In genomic region chr3:95318548-95318947, GRCm38 (mm10) we compare ENCODE assay signal across 8 mouse cellular contexts. TPM values are rescaled to one million over a fixed set of nuclear protein-coding genes. Genes with fewer than 3 reads are reported as not detected.
DNase-seq lines count a peak whose midpoint lies in the region; ATAC-seq and TF ChIP-seq lines count a peak whose summit lies in the region.
"Had no signal": no experiment of that assay in that cellular context is flagged by ENCODE, and none has a peak within 500 bp of the region (broad histone marks: within the 10 kb centered on the region; RNA-seq: fewer than 3 reads in every experiment).

No protein-coding gene starts in this region.

- peak; percentile 55 for ATAC-seq in kidney, postnatal 0 days (replicated peaks; ENCODE audit: low FRiP score, low read depth)
- no peak for ATAC-seq in forebrain, embryonic 15.5 days (replicated peaks)

- no peak for TF ChIP-seq RAD21 in CH12.LX (IDR thresholded peaks at IDR 0.05; ENCODE audit: low read depth, low read length)

- WGBS in kidney, postnatal 0 days, result 51% methylated on average over 6 of the region's 6 CpGs
- WGBS in macrophage (ENCODE audit: missing documents), result 40% methylated on average over 6 of the region's 6 CpGs
- WGBS in forebrain, embryonic 15.5 days, result 36% methylated on average over 6 of the region's 6 CpGs

- dilution Hi-C loops in CH12.LX (cut with MboI; ENCODE audit: extremely low pct_ligation_motif_present, extremely low pct_unique_long_range_greater_than_20kb, low sequenced_read_pairs), result no loop called here

- peak overlapping the region; percentile 31; the same call in 1 of the 2 replicates for H3K4me2 ChIP-seq in CH12.LX (ENCODE audit: insufficient read depth, low read depth, poor library complexity, severe bottlenecking)
- no peak overlapping the region for H3K4me2 ChIP-seq in kidney, postnatal 0 days (ENCODE audit: low read length)
- H3K4me2 ChIP-seq in forebrain, embryonic 15.5 days (replicated peaks), result no peak overlapping the region

- in situ Hi-C loops in CH12.LX (cut with MboI; ENCODE audit: low pct_ligation_motif_present, low pct_unique_long_range_greater_than_20kb, low sequenced_read_pairs), result loop anchor here (5.0 kb wide), 1 partner anchor 34 kb away; no protein-coding TSS in a partner anchor

- H3K36me3 ChIP-seq in CH12.LX (replicated peaks in 1 of 2; ENCODE audit: control insufficient read depth in 1 of 2, insufficient read depth in 1 of 2, low read length in 1 of 2) (peaks cover 40 to 59% of the 10 kb centered on the region in 2 experiments), macrophage (ENCODE audit: inconsistent target) (peaks cover 42% of the 10 kb centered on the region)
- H3K36me3 ChIP-seq in kidney, postnatal 0 days (ENCODE audit: insufficient read depth, low read length), result peaks cover 38% of the 10 kb centered on the region
- peaks cover 35% of the 10 kb centered on the region for H3K36me3 ChIP-seq in forebrain, embryonic 15.5 days

- peak; percentile 55 for DNase-seq in 3134 (ENCODE audit: extremely low read depth, insufficient read length, low spot score)
- no peak for DNase-seq in CH12.LX (ENCODE audit: extremely low read depth)
- DNase-seq in heart, adult 18-20 months, result peak; percentile 76 to 79
- DNase-seq in kidney, postnatal 0 days (ENCODE audit: low spot score), result peak; percentile 55
- no peak for DNase-seq in cerebellum, adult 9-10 months

- TF ChIP-seq POLR2A in CH12.LX (IDR thresholded peaks at IDR 0.05; ENCODE audit: low read depth, low read length), result no peak

- H3K27ac ChIP-seq in CH12.LX (ENCODE audit: insufficient read depth, low read depth) (peak overlapping the region; percentile 38; the same call in 1 of the 2 replicates), macrophage (peak overlapping the region; percentile 4; the same call in 1 of the 2 replicates)
- peak overlapping the region; percentile 44; the same call in 1 of the 2 replicates for H3K27ac ChIP-seq in kidney, postnatal 0 days
- H3K27ac ChIP-seq in forebrain, embryonic 15.5 days (replicated peaks), result no peak overlapping the region
- H3K27ac ChIP-seq: neural tube, embryonic 13.5 days had no signal

- TF ChIP-seq EP300 in CH12.LX (IDR thresholded peaks at IDR 0.05; ENCODE audit: low read length), result no peak

- H3K4me3 ChIP-seq in CH12.LX (replicated peaks in 1 of 3; ENCODE audit: low read depth in 2 of 3, low read length in 2 of 3, poor library complexity in 1 of 3) (no peak overlapping the region), macrophage (ENCODE audit: inconsistent target) (no peak overlapping the region)
- H3K4me3 ChIP-seq in kidney, postnatal 0 days (replicated peaks; ENCODE audit: low read depth, low read length), result no peak overlapping the region
- no peak overlapping the region for H3K4me3 ChIP-seq in forebrain, embryonic 15.5 days
- H3K4me3 ChIP-seq: neural tube, embryonic 13.5 days had no signal

- peaks cover 17 to 38% of the 10 kb centered on the region in 2 experiments for H3K4me1 ChIP-seq in CH12.LX (ENCODE audit: control insufficient read depth in 1 of 2, insufficient read depth in 2 of 2)
- H3K4me1 ChIP-seq in kidney, postnatal 0 days (replicated peaks; ENCODE audit: insufficient read depth, low read length), result peaks cover 20% of the 10 kb centered on the region; the same call in 1 of the 2 replicates
- H3K4me1 ChIP-seq in forebrain, embryonic 15.5 days, result peaks cover 33% of the 10 kb centered on the region

- H3K9me3 ChIP-seq in CH12.LX (replicated peaks; ENCODE audit: low read length), result no peaks in the 10 kb centered on the region
- no peaks in the 10 kb centered on the region for H3K9me3 ChIP-seq in kidney, postnatal 0 days (replicated peaks; ENCODE audit: low read length)
- no peaks in the 10 kb centered on the region for H3K9me3 ChIP-seq in forebrain, embryonic 15.5 days
- H3K9me3 ChIP-seq: neural tube, embryonic 13.5 days had no signal

- H3K79me2 ChIP-seq in CH12.LX (replicated peaks; ENCODE audit: control insufficient read depth, extremely low read depth, insufficient read depth, poor library complexity, severe bottlenecking), result peaks cover 46% of the 10 kb centered on the region
- peaks cover 77% of the 10 kb centered on the region for H3K79me2 ChIP-seq in macrophage (ENCODE audit: inconsistent target)

- H3K27me3 ChIP-seq in CH12.LX (replicated peaks), result no peaks in the 10 kb centered on the region
- H3K27me3 ChIP-seq in kidney, postnatal 0 days (ENCODE audit: insufficient read depth, low read length), result no peaks in the 10 kb centered on the region
- H3K27me3 ChIP-seq in forebrain, embryonic 15.5 days, result no peaks in the 10 kb centered on the region
- H3K27me3 ChIP-seq: neural tube, embryonic 13.5 days had no signal

- H3K9ac ChIP-seq in CH12.LX (ENCODE audit: insufficient read depth, low read depth), result 0 out of 2 replicates have a peak overlapping the region, but pooled peaks have one; percentile 6
- H3K9ac ChIP-seq in kidney, postnatal 0 days (ENCODE audit: low read depth, low read length), result no peak overlapping the region
- H3K9ac ChIP-seq in forebrain, embryonic 15.5 days (replicated peaks), result no peak overlapping the region

- no peak for TF ChIP-seq CTCF in CH12.LX (conservative IDR thresholded peaks at IDR 0.05 in 1 of 2, IDR thresholded peaks at IDR 0.05 in 1 of 2; ENCODE audit: low read depth in 2 of 2, low read length in 2 of 2)
- no peak for TF ChIP-seq CTCF in kidney, postnatal 0 days (IDR thresholded peaks at IDR 0.05; ENCODE audit: low read depth)

RNA-seq across cellular contexts. Expression of gene Cers2, which starts 4.0 kb away (rescaled TPM):
- total RNA-seq in CH12.LX (2012; rRNA removed) (70.6 and 81.1 TPM in 2 replicates), CH12.LX (2014; rRNA removed) (96.7 and 105 TPM in 2 replicates)
- polyA plus RNA-seq in CH12.LX (2012; ENCODE audit: insufficient read length, low read depth) (84.5 and 89.8 TPM in 2 replicates), macrophage (2018) (216 to 338 TPM (median 252 TPM) in 3 replicates)
- 10 to 100 TPM; 30.3 to 32.4 TPM for total RNA-seq in heart, adult 18-20 months (2021)
- 172 and 186 TPM in 2 replicates for polyA plus RNA-seq in kidney, postnatal 0 days (2015; fragmentation: Nextera tagmentation; extraction: Ambion mirVana)
- 100 to 1,000 TPM; 122 to 397 (median 242) TPM for total RNA-seq in macrophage (2018; cell fraction: chromatin; rRNA removed)
- 100 to 1,000 TPM; 159 to 231 (median 184) TPM for total RNA-seq in macrophage (2018; cell fraction: cytosol; rRNA removed)
- total RNA-seq in macrophage (2018; cell fraction: nucleus; rRNA removed), result 100 to 1,000 TPM; 133 to 373 (median 198) TPM
- 96.7 and 101 TPM in 2 replicates for polyA plus RNA-seq in forebrain, embryonic 15.5 days (2015; fragmentation: Nextera tagmentation; extraction: Ambion mirVana)

RNA-seq across cellular contexts. Expression of gene Anxa9, which starts 11.6 kb away (rescaled TPM):
- 1.9 and 2.5 TPM in 2 replicates for total RNA-seq in CH12.LX (2012; rRNA removed)
- 1.4 and 1.5 TPM in 2 replicates for total RNA-seq in CH12.LX (2014; rRNA removed)
- 3.6 and 4.1 TPM in 2 replicates for polyA plus RNA-seq in CH12.LX (2012; ENCODE audit: insufficient read length, low read depth)
- under 1 TPM; 0.59 to 0.65 TPM for total RNA-seq in heart, adult 18-20 months (2021)
- 9.9 and 10.1 TPM in 2 replicates for polyA plus RNA-seq in kidney, postnatal 0 days (2015; fragmentation: Nextera tagmentation; extraction: Ambion mirVana)
- total RNA-seq in macrophage (2018; cell fraction: chromatin; rRNA removed), result 10 to 100 TPM in 25 of 26 experiments, 1 to 10 TPM in 1; 7.9 to 57.8 (median 37.8) TPM
- total RNA-seq in macrophage (2018; cell fraction: cytosol; rRNA removed), result 1 to 10 TPM; 2.9 to 6.7 (median 4.4) TPM
- 10 to 100 TPM in 23 of 26 experiments, 1 to 10 TPM in 3; 6.4 to 43.8 (median 23.7) TPM for total RNA-seq in macrophage (2018; cell fraction: nucleus; rRNA removed)
- 4.7 to 5.1 TPM (median 4.8 TPM) in 3 replicates for polyA plus RNA-seq in macrophage (2018)
- 0.47 and 0.61 TPM in 2 replicates for polyA plus RNA-seq in forebrain, embryonic 15.5 days (2015; fragmentation: Nextera tagmentation; extraction: Ambion mirVana)

RNA-seq across cellular contexts. Expression of gene Prune1, which starts 36.7 kb away (rescaled TPM):
- total RNA-seq in CH12.LX (2012; rRNA removed) (7.1 and 8.4 TPM in 2 replicates), CH12.LX (2014; rRNA removed) (7.1 and 8.5 TPM in 2 replicates)
- polyA plus RNA-seq in CH12.LX (2012; ENCODE audit: insufficient read length, low read depth) (8.8 and 9.1 TPM in 2 replicates), macrophage (2018) (16.7 to 27.9 TPM (median 19.2 TPM) in 3 replicates)
- total RNA-seq in heart, adult 18-20 months (2021), result 10 to 100 TPM; 25.5 to 25.6 TPM
- 20.1 and 20.3 TPM in 2 replicates for polyA plus RNA-seq in kidney, postnatal 0 days (2015; fragmentation: Nextera tagmentation; extraction: Ambion mirVana)
- total RNA-seq in macrophage (2018; cell fraction: chromatin; rRNA removed), result 10 to 100 TPM in 13 of 26 experiments, 1 to 10 TPM in 13; 2.4 to 36.5 (median 11.0) TPM
- 10 to 100 TPM in 21 of 26 experiments, 1 to 10 TPM in 5; 8.0 to 27.4 (median 13.0) TPM for total RNA-seq in macrophage (2018; cell fraction: cytosol; rRNA removed)
- total RNA-seq in macrophage (2018; cell fraction: nucleus; rRNA removed), result 10 to 100 TPM in 16 of 26 experiments, 1 to 10 TPM in 10; 4.2 to 29.9 (median 11.3) TPM
- polyA plus RNA-seq in forebrain, embryonic 15.5 days (2015; fragmentation: Nextera tagmentation; extraction: Ambion mirVana), result 42.0 and 44.4 TPM in 2 replicates

RNA-seq across cellular contexts. Expression of gene Mindy1, which starts 37.4 kb away (rescaled TPM):
- total RNA-seq in CH12.LX (2012; rRNA removed), result 4.9 and 5.4 TPM in 2 replicates
- total RNA-seq in CH12.LX (2014; rRNA removed), result 5.0 and 6.0 TPM in 2 replicates
- polyA plus RNA-seq in CH12.LX (2012; ENCODE audit: insufficient read length, low read depth), result 8.7 and 14.4 TPM in 2 replicates
- total RNA-seq in heart, adult 18-20 months (2021), result 10 to 100 TPM; 19.1 to 23.2 TPM
- 72.6 and 73.2 TPM in 2 replicates for polyA plus RNA-seq in kidney, postnatal 0 days (2015; fragmentation: Nextera tagmentation; extraction: Ambion mirVana)
- total RNA-seq in macrophage (2018; cell fraction: chromatin; rRNA removed), result 100 to 1,000 TPM in 11 of 26 experiments, 10 to 100 TPM in 15; 23.9 to 384 (median 82.5) TPM
- total RNA-seq in macrophage (2018; cell fraction: cytosol; rRNA removed), result 100 to 1,000 TPM in 10 of 26 experiments, 10 to 100 TPM in 16; 32.1 to 137 (median 68.6) TPM
- 100 to 1,000 TPM in 5 of 26 experiments, 10 to 100 TPM in 21; 27.8 to 201 (median 64.5) TPM for total RNA-seq in macrophage (2018; cell fraction: nucleus; rRNA removed)
- 99.7 to 130 TPM (median 126 TPM) in 3 replicates for polyA plus RNA-seq in macrophage (2018)
- polyA plus RNA-seq in forebrain, embryonic 15.5 days (2015; fragmentation: Nextera tagmentation; extraction: Ambion mirVana), result 46.1 and 46.2 TPM in 2 replicates

RNA-seq across cellular contexts. Expression of gene Setdb1, which starts 38.5 kb away (rescaled TPM):
- total RNA-seq in CH12.LX (2012; rRNA removed), result 33.7 and 36.1 TPM in 2 replicates
- 43.2 and 46.5 TPM in 2 replicates for total RNA-seq in CH12.LX (2014; rRNA removed)
- polyA plus RNA-seq in CH12.LX (2012; ENCODE audit: insufficient read length, low read depth), result 45.1 and 49.5 TPM in 2 replicates
- 10 to 100 TPM; 10.9 to 11.6 TPM for total RNA-seq in heart, adult 18-20 months (2021)
- polyA plus RNA-seq in kidney, postnatal 0 days (2015; fragmentation: Nextera tagmentation; extraction: Ambion mirVana), result 22.2 and 23.2 TPM in 2 replicates
- 100 to 1,000 TPM in 11 of 26 experiments, 10 to 100 TPM in 15; 18.0 to 131 (median 85.8) TPM for total RNA-seq in macrophage (2018; cell fraction: chromatin; rRNA removed)
- total RNA-seq in macrophage (2018; cell fraction: cytosol; rRNA removed), result 10 to 100 TPM; 11.6 to 35.6 (median 28.8) TPM
- total RNA-seq in macrophage (2018; cell fraction: nucleus; rRNA removed), result 100 to 1,000 TPM in 4 of 26 experiments, 10 to 100 TPM in 22; 21.2 to 124 (median 60.0) TPM
- 27.7 to 32.3 TPM (median 28.3 TPM) in 3 replicates for polyA plus RNA-seq in macrophage (2018)
- 45.2 and 48.8 TPM in 2 replicates for polyA plus RNA-seq in forebrain, embryonic 15.5 days (2015; fragmentation: Nextera tagmentation; extraction: Ambion mirVana)

Comparison
In these comparisons a context has a peak if more than half of its experiments do, and no peak if none do; other contexts are left out.
1. DNase-seq: peak in 3134 (single experiment), heart, adult 18-20 months (2 of 2) and kidney, postnatal 0 days (single experiment); none in CH12.LX (single experiment) and cerebellum, adult 9-10 months (single experiment).